Mouse (Mus musculus): ENCODE results near the gene Ahsg.
"Not testable (repeated sequence)": the region's sequence is repeated elsewhere in the genome, so short reads cannot be mapped to it uniquely, and the experiment has no call there.

The Ahsg gene

DNA sequence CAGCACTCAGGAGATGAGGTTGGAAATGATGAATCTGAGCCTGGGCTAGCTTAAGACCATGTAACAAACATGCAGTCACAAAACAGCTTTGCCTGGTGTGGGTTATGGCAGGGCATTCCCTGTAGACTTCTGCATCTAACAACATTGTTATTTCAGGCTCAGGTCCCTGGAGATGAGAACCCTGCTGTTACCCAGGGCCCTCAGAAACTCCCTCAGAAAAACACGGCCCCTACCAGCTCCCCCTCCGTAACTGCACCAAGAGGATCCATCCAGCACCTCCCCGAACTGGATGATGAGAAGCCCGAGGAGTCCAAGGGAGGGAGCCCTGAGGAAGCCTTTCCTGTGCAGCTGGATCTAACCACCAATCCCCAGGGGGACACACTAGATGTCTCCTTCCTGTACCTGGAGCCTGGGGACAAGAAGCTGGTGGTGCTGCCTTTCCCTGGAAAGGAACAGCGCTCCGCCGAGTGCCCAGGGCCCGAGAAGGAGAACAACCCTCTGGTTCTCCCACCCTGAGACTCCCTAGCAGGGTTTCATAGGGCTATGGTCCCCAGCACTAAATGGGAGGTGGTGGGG is 48.1 kb downstream of the Ahsg start:
- DNase-seq (ENCODE audit: low spot score in 2 of 2), result no peak

DNA sequence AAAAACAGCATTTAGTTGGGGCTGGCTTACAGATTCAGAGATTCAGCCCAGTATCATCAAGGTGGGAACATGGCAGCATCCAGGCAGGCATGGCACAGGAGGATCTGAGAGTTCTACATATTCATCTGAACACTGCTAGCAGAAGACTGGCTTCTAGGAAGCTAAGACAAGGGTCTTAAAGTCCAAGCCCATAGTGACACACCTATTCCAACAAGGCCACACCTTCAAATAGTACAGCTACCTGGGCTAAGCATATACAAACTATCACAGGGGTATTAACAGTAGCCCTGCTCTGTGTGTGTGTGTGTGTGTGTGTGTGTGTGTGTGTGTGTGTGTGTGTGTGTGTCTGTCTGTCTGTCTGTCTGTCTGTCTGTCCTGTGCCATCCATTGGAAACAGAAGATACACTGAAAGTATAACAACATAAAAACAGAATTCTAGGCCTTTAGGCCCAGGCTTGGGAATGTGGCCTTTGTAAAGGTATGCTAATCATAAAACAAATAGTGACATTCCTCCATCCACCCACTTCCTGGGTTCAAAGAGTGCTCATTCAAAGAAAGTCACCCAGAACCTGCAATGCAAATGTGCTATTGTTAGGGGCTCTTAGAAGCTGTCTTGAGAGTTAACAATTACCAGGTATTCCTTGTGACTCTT is 50.9 kb downstream of the Ahsg start:
- not testable (repeated sequence) for DNase-seq (ENCODE audit: low spot score in 2 of 2)

DNA sequence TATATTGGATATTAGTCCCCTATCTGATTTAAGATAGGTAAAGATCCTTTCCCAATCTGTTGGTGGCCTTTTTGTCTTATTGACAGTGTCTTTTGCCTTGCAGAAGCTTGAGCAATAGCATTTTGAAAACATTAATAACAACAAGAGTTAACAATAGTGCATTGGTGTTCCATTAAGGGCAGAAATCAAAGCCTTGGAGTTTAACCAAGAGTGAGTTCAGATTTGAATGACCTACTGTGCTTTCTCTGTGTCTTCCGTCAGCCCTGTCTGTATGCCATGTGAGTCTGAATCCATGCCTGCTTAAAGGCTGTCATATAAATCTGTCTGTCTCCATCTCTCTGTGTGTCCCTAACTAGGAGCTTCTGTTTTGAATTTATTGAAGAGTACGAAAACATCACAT is 56.3 kb downstream of the Ahsg start:
- DNase-seq (ENCODE audit: low spot score in 2 of 2), result no peak
